Mouse (Mus musculus) small intestine, adult 2 months (tissue): ENCODE measurements around the gene Supt5. TPM values are rescaled to one million over a fixed set of nuclear protein-coding genes. Genes with fewer than 3 reads are reported as not detected.

Experiments
- H3K27ac ChIP-seq: fragments of 200-500 bp; 2 replicates; pipeline ENCODE4 v1.5.1; 2012; ENCODE audit warnings: low read depth, low read length, control low read depth, inconsistent platforms; ENCODE audit not compliant: insufficient read depth
- H3K27me3 ChIP-seq: fragments of 200-500 bp; 2 replicates; pipeline ENCODE4 v1.6.1; 2012; ENCODE audit warnings: mild to moderate bottlenecking, moderate library complexity, low read length, inconsistent platforms; ENCODE audit not compliant: control insufficient read depth, insufficient read depth
- H3K36me3 ChIP-seq: fragments of 200-500 bp; 2 replicates; pipeline ENCODE4 v1.6.1; 2012; ENCODE audit warnings: mild to moderate bottlenecking, low read length, control low read depth, inconsistent platforms; ENCODE audit not compliant: control insufficient read depth, insufficient read depth
- H3K4me1 ChIP-seq: fragments of 200-500 bp; 2 replicates; pipeline ENCODE4 v1.6.1; 2012; ENCODE audit warnings: low read length, inconsistent platforms, mixed read lengths; ENCODE audit not compliant: control insufficient read depth, insufficient read depth, insufficient read length
- H3K4me3 ChIP-seq: fragments of 200-500 bp; 2 replicates; pipeline ENCODE4 v1.5.1; 2012; ENCODE audit warnings: low read depth, mild to moderate bottlenecking, control low read depth, inconsistent platforms, low read length, moderate library complexity
- CTCF ChIP-seq: fragments of 200-500 bp; IDR thresholded peaks from 2 replicates; pipeline ENCODE4 v1.5.1; 2012; ENCODE audit warnings: low read depth, mild to moderate bottlenecking, control low read depth, inconsistent platforms, low read length, moderate library complexity, mixed read lengths; ENCODE audit not compliant: insufficient replicate concordance, insufficient read length; ENCODE audit errors: extremely low read depth
- POLR2A ChIP-seq: fragments of 200-500 bp; IDR thresholded peaks from 2 replicates; pipeline ENCODE4 v1.6.1; 2012; ENCODE audit warnings: low read depth, mild to moderate bottlenecking, control low read depth, inconsistent platforms, low read length, moderate library complexity
- WGBS: fragments of 180-500 bp; shearing (Covaris S2); methylation state at CpG from one replicate; pipeline ENCODE4 v1.1.7; 2018; 5-methylcytosine and 5-hydroxymethylcytosine counted together
- polyA plus RNA-seq: library from polyadenylated mRNA; depleted of rRNA; stranded (reverse); fragments of >200 nt; gene quantifications from 2 replicates; pipeline ENCODE4 v1.2.3, GENCODE M21; 2012

Gene Supt5
- polyA plus RNA-seq, 1 experiment: 104 TPM

- peak within 1 kb of the TSS; percentile 91 for H3K4me3 ChIP-seq
- under 1% methylated on average over 45 of the region's 45 CpGs for WGBS
- no peak within 1 kb of the TSS for H3K27ac ChIP-seq
- peaks cover 8% of the 10 kb centered on the region for H3K4me1 ChIP-seq
- H3K27me3 ChIP-seq: no peaks in the 10 kb centered on the region
- peaks cover 37% of the 10 kb centered on the region for H3K36me3 ChIP-seq
- TF ChIP-seq POLR2A (peak; percentile 69), CTCF (no peak)
These were observed 26.5 kb downstream of the Supt5 start, which contains the start of gene Timm50 for GRCm38 (mm10) chr7:28311926-28312543. Timm50 (minus strand) TSS chr7:28312072.

GRCm38 (mm10) chr7:28311151-28311925, 27.2 kb downstream of the Supt5 start:
- 2% methylated on average over 35 of the region's 35 CpGs for WGBS
- Histone ChIP-seq H3K4me1 (peaks cover 8% of the 10 kb centered on the region), H3K27ac (no peak overlapping the region)

GRCm38 (mm10) chr7:28309737-28310136, 28.8 kb downstream of the Supt5 start:
- no peak overlapping the region for H3K4me3 ChIP-seq
- H3K27ac ChIP-seq: no peak overlapping the region
- 80% methylated on average over 9 of the region's 9 CpGs for WGBS
- H3K36me3 ChIP-seq: peaks cover 33% of the 10 kb centered on the region
- TF ChIP-seq CTCF: no peak
- TF ChIP-seq POLR2A: no peak
- no peaks in the 10 kb centered on the region for H3K27me3 ChIP-seq
- H3K4me1 ChIP-seq: peaks cover 8% of the 10 kb centered on the region

More at GRCm38 (mm10) chr7:28311151-28311925, 27.2 kb downstream of the Supt5 start:
- Histone ChIP-seq H3K4me3 (peak overlapping the region; percentile 91), H3K27me3 (no peaks in the 10 kb centered on the region), H3K36me3 (peaks cover 37% of the 10 kb centered on the region)
- TF ChIP-seq POLR2A (no peak), CTCF (no peak)

- Histone ChIP-seq H3K4me3 (no peak overlapping the region), H3K4me1 (peaks cover 3% of the 10 kb centered on the region), H3K36me3 (peaks cover 33% of the 10 kb centered on the region), H3K27me3 (peaks cover 11% of the 10 kb centered on the region), H3K27ac (no peak overlapping the region)
- WGBS: 88% methylated on average over 8 of the region's 8 CpGs
- TF ChIP-seq CTCF: no peak
- TF ChIP-seq POLR2A: no peak
These were observed 32.3 kb downstream of the Supt5 start for GRCm38 (mm10) chr7:28306216-28306615.

- TF ChIP-seq CTCF: no peak
- TF ChIP-seq POLR2A: no peak
- Histone ChIP-seq H3K4me1 (no peaks in the 10 kb centered on the region), H3K4me3 (no peak overlapping the region), H3K36me3 (peaks cover 33% of the 10 kb centered on the region), H3K27me3 (peaks cover 15% of the 10 kb centered on the region), H3K27ac (no peak overlapping the region)
- WGBS: 90% methylated on average over 10 of the region's 10 CpGs
These were observed 32.9 kb downstream of the Supt5 start for GRCm38 (mm10) chr7:28305641-28306040.

GRCm38 (mm10) chr7:28301616-28302433, 36.7 kb downstream of the Supt5 start, which contains the start of gene Dll3:
Dll3 (minus strand) TSS chr7:28302238.
- 4% methylated on average over 30 of the region's 30 CpGs for WGBS
- TF ChIP-seq POLR2A (no peak), CTCF (peak; percentile 54)
- Histone ChIP-seq H3K36me3 (peaks cover 17% of the 10 kb centered on the region), H3K27me3 (peaks cover 31% of the 10 kb centered on the region), H3K4me1 (no peaks in the 10 kb centered on the region), H3K4me3 (peak within 1 kb of the TSS; percentile 34), H3K27ac (no peak within 1 kb of the TSS)
